Mouse (Mus musculus): Measurements from ENCODE around the gene B3gnt2.
A peak's percentile ranks its signal among the peaks of the same experiment; 100 is the strongest.

- TF ChIP-seq JUND (IDR thresholded peaks at IDR 0.05; ENCODE audit: low read depth, low read length) (no peak), POLR2A (IDR thresholded peaks at IDR 0.05; ENCODE audit: control insufficient read depth in 1 of 2, insufficient read depth in 1 of 2, low read depth in 1 of 2, low read length in 2 of 2, poor library complexity in 1 of 2) (no peak), ELF1 (IDR thresholded peaks at IDR 0.05; ENCODE audit: low read depth, low read length) (0 out of 2 replicates have a peak, but pooled peaks have one; percentile 36), CTCF (IDR thresholded peaks at IDR 0.05 in 2 of 3, conservative IDR thresholded peaks at IDR 0.05 in 1 of 3; ENCODE audit: control insufficient read depth in 1 of 3, insufficient read depth in 1 of 3, low read depth in 2 of 3, low read length in 3 of 3, poor library complexity in 1 of 3, severe bottlenecking in 1 of 3) (no peak)
Measured at GRCm38 (mm10) chr11:22876680-22877330, 16.0 kb upstream of the B3gnt2 start.
